Mouse (Mus musculus): ENCODE data around the gene Myo1e. TPM values are rescaled to one million over a fixed set of nuclear protein-coding genes. Genes with fewer than 3 reads are reported as not detected.

Gene Myo1e
- total and polyA plus RNA-seq, 2 experiments, result 11.2 to 25.1 TPM

DNA sequence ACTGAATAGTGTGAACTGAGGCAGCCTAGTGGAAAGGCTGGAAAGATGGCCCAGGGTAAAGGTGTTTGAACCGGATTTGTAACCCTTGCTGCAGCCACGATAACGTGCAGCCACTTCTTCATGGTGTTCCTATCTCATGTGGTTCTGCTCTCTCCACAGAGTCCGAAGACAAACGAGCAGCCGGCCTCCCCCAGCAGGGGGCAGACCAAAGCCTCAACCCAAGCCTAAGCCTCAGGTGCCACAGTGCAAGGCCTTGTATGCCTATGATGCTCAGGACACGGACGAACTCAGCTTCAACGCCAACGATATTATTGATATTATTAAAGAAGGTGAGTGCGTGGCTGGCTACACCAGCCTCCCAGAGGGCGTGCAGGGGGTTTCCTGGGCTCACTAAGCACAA, 188.5 kb downstream of the Myo1e start:
- no peak overlapping the region for H3K4me3 ChIP-seq (ENCODE audit: insufficient read depth, low read depth, low read length)
- 92% methylated on average over 12 of the region's 12 CpGs for WGBS
- no peaks in the 10 kb centered on the region for H3K27me3 ChIP-seq (ENCODE audit: control insufficient read depth, insufficient read depth, low read length)
- peaks cover 36% of the 10 kb centered on the region for H3K36me3 ChIP-seq (ENCODE audit: control insufficient read depth, insufficient read depth, low read length)
- DNase-seq (ENCODE audit: extremely low read depth, low read depth, low spot score), result no peak
- peak; percentile 48 for TF ChIP-seq CTCF (IDR thresholded peaks at IDR 0.05; ENCODE audit: low read depth, low read length)
- TF ChIP-seq POLR2A (IDR thresholded peaks at IDR 0.05; ENCODE audit: extremely low read depth, insufficient read depth, low read length), result no peak
- H3K9ac ChIP-seq (ENCODE audit: low read depth, low read length), result no peak overlapping the region
- no peaks in the 10 kb centered on the region for H3K79me2 ChIP-seq (ENCODE audit: control insufficient read depth, insufficient read depth, low read length)
- H3K27ac ChIP-seq (replicated peaks; ENCODE audit: insufficient read depth, low read depth, low read length), result no peak overlapping the region
- H3K4me1 ChIP-seq (ENCODE audit: control insufficient read depth, insufficient read depth, low read length), result no peaks in the 10 kb centered on the region

DNA sequence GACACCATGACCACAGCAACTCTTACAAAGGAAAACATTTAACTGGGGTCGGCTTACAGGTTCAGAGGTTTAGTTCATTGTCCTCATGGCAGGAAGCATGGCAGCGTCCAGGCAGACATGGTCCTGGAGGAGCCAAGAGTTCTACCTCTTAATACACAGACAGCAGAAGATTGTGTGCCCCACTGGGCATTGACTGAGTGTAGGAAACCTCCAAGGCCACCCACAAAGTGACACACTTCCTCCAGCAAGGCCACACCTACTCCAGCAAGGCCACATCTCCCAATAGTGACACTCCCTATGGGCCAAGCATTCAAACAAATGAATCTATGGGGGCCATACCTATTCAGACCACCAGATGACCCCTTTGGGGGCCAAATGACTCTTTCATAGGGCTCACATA, 188.9 kb downstream of the Myo1e start:
- H3K27ac ChIP-seq (replicated peaks; ENCODE audit: insufficient read depth, low read depth, low read length), result no peak overlapping the region
- H3K4me1 ChIP-seq (ENCODE audit: control insufficient read depth, insufficient read depth, low read length), result no peaks in the 10 kb centered on the region
- TF ChIP-seq POLR2A (IDR thresholded peaks at IDR 0.05; ENCODE audit: extremely low read depth, insufficient read depth, low read length), result no peak
- TF ChIP-seq CTCF (IDR thresholded peaks at IDR 0.05; ENCODE audit: low read depth, low read length), result no peak
- no peaks in the 10 kb centered on the region for H3K79me2 ChIP-seq (ENCODE audit: control insufficient read depth, insufficient read depth, low read length)
- no peak overlapping the region for H3K9ac ChIP-seq (ENCODE audit: low read depth, low read length)
- DNase-seq (ENCODE audit: extremely low read depth, low read depth, low spot score), result no peak
- 74% methylated on average over 2 of the region's 2 CpGs for WGBS
- peaks cover 33% of the 10 kb centered on the region for H3K36me3 ChIP-seq (ENCODE audit: control insufficient read depth, insufficient read depth, low read length)
- H3K4me3 ChIP-seq (ENCODE audit: insufficient read depth, low read depth, low read length), result no peak overlapping the region
- no peaks in the 10 kb centered on the region for H3K27me3 ChIP-seq (ENCODE audit: control insufficient read depth, insufficient read depth, low read length)

DNA sequence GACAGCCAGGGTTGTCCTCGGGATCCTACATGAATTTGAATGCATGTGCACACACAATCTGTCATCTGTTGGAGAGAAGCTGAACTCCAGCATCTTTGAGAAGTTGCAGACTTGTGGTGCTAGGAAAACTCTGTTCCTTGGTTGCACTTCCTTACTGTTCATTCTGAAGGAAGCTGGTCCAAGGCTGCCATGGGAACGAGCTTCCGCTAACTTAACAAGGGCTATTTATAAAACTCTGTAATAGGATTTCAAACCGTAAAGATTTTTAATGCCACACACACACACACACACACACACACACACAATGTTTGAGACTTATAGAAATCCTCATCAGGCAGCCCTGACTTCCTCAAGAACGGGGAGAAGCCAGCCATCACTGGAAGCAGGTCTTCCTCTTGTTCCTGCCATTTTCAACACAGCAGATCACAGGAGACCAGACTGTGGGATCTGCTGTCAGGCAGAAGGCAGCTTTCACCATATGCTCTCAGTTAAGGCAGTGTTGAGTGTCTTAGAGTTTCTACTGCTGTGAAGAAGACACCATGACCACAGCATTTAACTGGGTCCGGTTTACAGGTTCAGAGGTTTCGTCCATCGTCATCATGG, 194.9 kb downstream of the Myo1e start:
- H3K36me3 ChIP-seq (ENCODE audit: control insufficient read depth, insufficient read depth, low read length), result peaks cover 19% of the 10 kb centered on the region
- H3K27ac ChIP-seq (replicated peaks; ENCODE audit: insufficient read depth, low read depth, low read length), result no peak overlapping the region
- H3K4me3 ChIP-seq (ENCODE audit: insufficient read depth, low read depth, low read length), result no peak overlapping the region
- H3K79me2 ChIP-seq (ENCODE audit: control insufficient read depth, insufficient read depth, low read length), result no peaks in the 10 kb centered on the region
- H3K9ac ChIP-seq (ENCODE audit: low read depth, low read length), result no peak overlapping the region
- H3K27me3 ChIP-seq (ENCODE audit: control insufficient read depth, insufficient read depth, low read length), result no peaks in the 10 kb centered on the region
- DNase-seq (ENCODE audit: extremely low read depth, low read depth, low spot score), result no peak
- TF ChIP-seq CTCF (IDR thresholded peaks at IDR 0.05; ENCODE audit: low read depth, low read length) (no peak), POLR2A (IDR thresholded peaks at IDR 0.05; ENCODE audit: extremely low read depth, insufficient read depth, low read length) (no peak)
- H3K4me1 ChIP-seq (ENCODE audit: control insufficient read depth, insufficient read depth, low read length), result no peaks in the 10 kb centered on the region; the same call in 1 of the 2 replicates
- WGBS, result 91% methylated on average over 8 of the region's 8 CpGs

- Histone ChIP-seq H3K27ac (replicated peaks; ENCODE audit: insufficient read depth, low read depth, low read length) (no peak overlapping the region), H3K4me1 (ENCODE audit: control insufficient read depth, insufficient read depth, low read length) (peaks cover 7% of the 10 kb centered on the region), H3K4me3 (ENCODE audit: insufficient read depth, low read depth, low read length) (no peak overlapping the region), H3K36me3 (ENCODE audit: control insufficient read depth, insufficient read depth, low read length) (peaks cover 3% of the 10 kb centered on the region; the same call in 1 of the 2 replicates), H3K9ac (ENCODE audit: low read depth, low read length) (no peak overlapping the region), H3K79me2 (ENCODE audit: control insufficient read depth, insufficient read depth, low read length) (no peaks in the 10 kb centered on the region), H3K27me3 (ENCODE audit: control insufficient read depth, insufficient read depth, low read length) (no peaks in the 10 kb centered on the region)
- WGBS, result 54% methylated on average over 3 of the region's 3 CpGs
- no peak for TF ChIP-seq POLR2A (IDR thresholded peaks at IDR 0.05; ENCODE audit: extremely low read depth, insufficient read depth, low read length)
- TF ChIP-seq CTCF (IDR thresholded peaks at IDR 0.05; ENCODE audit: low read depth, low read length), result no peak
- DNase-seq (ENCODE audit: extremely low read depth, low read depth, low spot score), result peak; percentile 38
These were observed 199.4 kb downstream of the Myo1e start for GRCm38 (mm10) chr9:70406596-70406995.

DNA sequence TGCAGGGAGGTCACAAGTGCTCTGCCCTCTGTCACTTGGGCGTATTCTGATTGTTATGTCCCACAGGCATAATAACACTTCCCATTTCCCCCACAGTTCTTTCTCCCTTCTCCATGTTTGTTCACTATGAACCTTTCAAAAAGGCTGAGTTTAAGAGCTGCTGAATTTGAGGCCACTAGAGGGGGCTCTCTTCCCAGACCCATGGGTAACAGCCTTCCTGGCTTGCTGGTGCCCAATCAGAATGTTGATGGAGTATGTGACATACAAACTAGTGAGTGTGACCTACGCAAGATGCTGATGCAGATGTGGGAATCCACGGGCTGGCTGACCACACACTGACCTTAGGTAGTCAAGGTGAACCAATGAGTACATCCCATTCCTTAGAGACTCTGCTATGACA, 201.6 kb downstream of the Myo1e start:
- DNase-seq (ENCODE audit: extremely low read depth, low read depth, low spot score), result no peak
- H3K27ac ChIP-seq (replicated peaks; ENCODE audit: insufficient read depth, low read depth, low read length), result no peak overlapping the region
- no peak overlapping the region for H3K9ac ChIP-seq (ENCODE audit: low read depth, low read length)
- H3K4me3 ChIP-seq (ENCODE audit: insufficient read depth, low read depth, low read length), result no peak overlapping the region
- WGBS, result 88% methylated on average over 3 of the region's 3 CpGs
- TF ChIP-seq POLR2A (IDR thresholded peaks at IDR 0.05; ENCODE audit: extremely low read depth, insufficient read depth, low read length) (no peak), CTCF (IDR thresholded peaks at IDR 0.05; ENCODE audit: low read depth, low read length) (peak; percentile 32; the same call in 1 of the 2 replicates)
- H3K79me2 ChIP-seq (ENCODE audit: control insufficient read depth, insufficient read depth, low read length), result no peaks in the 10 kb centered on the region
- peaks cover 3% of the 10 kb centered on the region; the same call in 1 of the 2 replicates for H3K36me3 ChIP-seq (ENCODE audit: control insufficient read depth, insufficient read depth, low read length)
- H3K4me1 ChIP-seq (ENCODE audit: control insufficient read depth, insufficient read depth, low read length), result peaks cover 7% of the 10 kb centered on the region
- H3K27me3 ChIP-seq (ENCODE audit: control insufficient read depth, insufficient read depth, low read length), result no peaks in the 10 kb centered on the region

DNA sequence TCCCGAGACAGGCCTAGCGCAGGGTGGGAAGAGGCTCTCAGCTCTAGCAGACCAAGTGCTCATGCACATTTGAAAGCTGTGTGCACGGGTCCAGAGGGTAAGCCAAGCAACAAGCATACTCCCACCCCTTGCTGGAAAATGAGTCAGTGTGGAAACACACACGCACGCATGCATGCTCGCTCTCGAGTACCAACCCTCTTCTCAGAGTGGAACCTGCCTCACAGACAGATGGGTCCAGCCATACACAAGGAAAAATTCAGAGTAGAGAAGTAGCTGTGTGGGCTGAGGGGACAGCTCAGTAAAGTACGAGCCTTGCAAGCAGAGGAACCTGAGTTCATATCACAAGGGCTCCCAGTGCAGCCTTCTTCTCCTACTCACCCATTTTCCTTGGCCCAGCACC, 202.6 kb downstream of the Myo1e start:
- 98% methylated on average over 8 of the region's 8 CpGs for WGBS
- TF ChIP-seq CTCF (IDR thresholded peaks at IDR 0.05; ENCODE audit: low read depth, low read length) (no peak), POLR2A (IDR thresholded peaks at IDR 0.05; ENCODE audit: extremely low read depth, insufficient read depth, low read length) (no peak)
- no peak overlapping the region for H3K9ac ChIP-seq (ENCODE audit: low read depth, low read length)
- no peaks in the 10 kb centered on the region for H3K27me3 ChIP-seq (ENCODE audit: control insufficient read depth, insufficient read depth, low read length)
- peaks cover 3% of the 10 kb centered on the region; the same call in 1 of the 2 replicates for H3K36me3 ChIP-seq (ENCODE audit: control insufficient read depth, insufficient read depth, low read length)
- H3K27ac ChIP-seq (replicated peaks; ENCODE audit: insufficient read depth, low read depth, low read length), result no peak overlapping the region
- no peaks in the 10 kb centered on the region for H3K79me2 ChIP-seq (ENCODE audit: control insufficient read depth, insufficient read depth, low read length)
- no peak overlapping the region for H3K4me3 ChIP-seq (ENCODE audit: insufficient read depth, low read depth, low read length)
- DNase-seq (ENCODE audit: extremely low read depth, low read depth, low spot score), result no peak
- peaks cover 7% of the 10 kb centered on the region for H3K4me1 ChIP-seq (ENCODE audit: control insufficient read depth, insufficient read depth, low read length)
